Mouse (Mus musculus): ENCODE data around the gene Fgfr2. TPM values are rescaled to one million over a fixed set of nuclear protein-coding genes. Genes with fewer than 3 reads are reported as not detected.

Gene Fgfr2
- polyA plus RNA-seq, 1 experiment, result 114 TPM

- WGBS, result 86% methylated on average over 12 of the region's 12 CpGs
Measured at GRCm38 (mm10) chr7:133155621-133156020, 32.5 kb upstream of the Fgfr2 start.

GRCm38 (mm10) chr7:133154846-133155245 lies 31.7 kb upstream of the Fgfr2 start:
- TF ChIP-seq CTCF (IDR thresholded peaks at IDR 0.05; ENCODE audit: insufficient read depth, low read length) (no peak), POLR2A (IDR thresholded peaks at IDR 0.05; ENCODE audit: borderline replicate concordance, extremely low read depth, low read depth, low read length) (no peak)
- H3K4me1 ChIP-seq (ENCODE audit: control insufficient read depth, insufficient read depth, low read length), result no peaks in the 10 kb centered on the region
- DNase-seq, result no peak
- WGBS, result 82% methylated on average over 6 of the region's 6 CpGs
- no peak overlapping the region for H3K4me3 ChIP-seq (replicated peaks; ENCODE audit: extremely low read depth, low read depth, low read length)

More at GRCm38 (mm10) chr7:133155621-133156020, 32.5 kb upstream of the Fgfr2 start:
- no peak overlapping the region for H3K4me3 ChIP-seq (replicated peaks; ENCODE audit: extremely low read depth, low read depth, low read length)
- no peak for TF ChIP-seq CTCF (IDR thresholded peaks at IDR 0.05; ENCODE audit: insufficient read depth, low read length)
- no peak for TF ChIP-seq POLR2A (IDR thresholded peaks at IDR 0.05; ENCODE audit: borderline replicate concordance, extremely low read depth, low read depth, low read length)
- DNase-seq, result no peak
- no peaks in the 10 kb centered on the region for H3K4me1 ChIP-seq (ENCODE audit: control insufficient read depth, insufficient read depth, low read length)

GRCm38 (mm10) chr7:133139689-133140336 lies 16.7 kb upstream of the Fgfr2 start:
- TF ChIP-seq POLR2A (IDR thresholded peaks at IDR 0.05; ENCODE audit: borderline replicate concordance, extremely low read depth, low read depth, low read length) (no peak), CTCF (IDR thresholded peaks at IDR 0.05; ENCODE audit: insufficient read depth, low read length) (no peak)
- 73% methylated on average over 8 of the region's 8 CpGs for WGBS
- no peaks in the 10 kb centered on the region for H3K4me1 ChIP-seq (ENCODE audit: control insufficient read depth, insufficient read depth, low read length)
- H3K4me3 ChIP-seq (replicated peaks; ENCODE audit: extremely low read depth, low read depth, low read length), result no peak overlapping the region
- no peak for DNase-seq

- no peak overlapping the region for H3K4me3 ChIP-seq (replicated peaks; ENCODE audit: extremely low read depth, low read depth, low read length)
- DNase-seq, result no peak
- WGBS, result 82% methylated on average over 5 of the region's 5 CpGs
- H3K4me1 ChIP-seq (ENCODE audit: control insufficient read depth, insufficient read depth, low read length), result no peaks in the 10 kb centered on the region
- TF ChIP-seq POLR2A (IDR thresholded peaks at IDR 0.05; ENCODE audit: borderline replicate concordance, extremely low read depth, low read depth, low read length) (no peak), CTCF (IDR thresholded peaks at IDR 0.05; ENCODE audit: insufficient read depth, low read length) (peak; percentile 44)
Measured at GRCm38 (mm10) chr7:133133552-133133951, 10.4 kb upstream of the Fgfr2 start.

GRCm38 (mm10) chr7:133132702-133133101 lies 9.6 kb upstream of the Fgfr2 start:
- TF ChIP-seq CTCF (IDR thresholded peaks at IDR 0.05; ENCODE audit: insufficient read depth, low read length) (no peak), POLR2A (IDR thresholded peaks at IDR 0.05; ENCODE audit: borderline replicate concordance, extremely low read depth, low read depth, low read length) (no peak)
- no peaks in the 10 kb centered on the region for H3K4me1 ChIP-seq (ENCODE audit: control insufficient read depth, insufficient read depth, low read length)
- 95% methylated on average over 5 of the region's 5 CpGs for WGBS
- H3K4me3 ChIP-seq (replicated peaks; ENCODE audit: extremely low read depth, low read depth, low read length), result no peak overlapping the region
- DNase-seq, result no peak

GRCm38 (mm10) chr7:133124701-133125485 lies 1.7 kb upstream of the Fgfr2 start:
- WGBS, result 48% methylated on average over 34 of the region's 34 CpGs
- no peak for DNase-seq
- Histone ChIP-seq H3K4me1 (ENCODE audit: control insufficient read depth, insufficient read depth, low read length) (peaks cover 10% of the 10 kb centered on the region), H3K4me3 (replicated peaks; ENCODE audit: extremely low read depth, low read depth, low read length) (peak overlapping the region; percentile 48)
- TF ChIP-seq CTCF (IDR thresholded peaks at IDR 0.05; ENCODE audit: insufficient read depth, low read length) (no peak), POLR2A (IDR thresholded peaks at IDR 0.05; ENCODE audit: borderline replicate concordance, extremely low read depth, low read depth, low read length) (no peak)

- WGBS, result under 1% methylated on average over 59 of the region's 59 CpGs
- H3K4me1 ChIP-seq (ENCODE audit: control insufficient read depth, insufficient read depth, low read length), result peaks cover 10% of the 10 kb centered on the region
- peak; percentile 83 for DNase-seq
- H3K4me3 ChIP-seq (replicated peaks; ENCODE audit: extremely low read depth, low read depth, low read length), result peak within 1 kb of the TSS; percentile 93
- TF ChIP-seq POLR2A (IDR thresholded peaks at IDR 0.05; ENCODE audit: borderline replicate concordance, extremely low read depth, low read depth, low read length) (0 out of 2 replicates have a peak, but pooled peaks have one; percentile 5), CTCF (IDR thresholded peaks at IDR 0.05; ENCODE audit: insufficient read depth, low read length) (no peak)
Measured at GRCm38 (mm10) chr7:133123999-133124700, 1.0 kb upstream of the Fgfr2 start, which contains the start of gene Ctbp2. Gene Ctbp2, minus strand, starts transcription at chr7:133124354.

- Histone ChIP-seq H3K4me3 (replicated peaks; ENCODE audit: extremely low read depth, low read depth, low read length) (peak overlapping the region; percentile 93), H3K4me1 (ENCODE audit: control insufficient read depth, insufficient read depth, low read length) (peaks cover 13% of the 10 kb centered on the region)
- TF ChIP-seq POLR2A (IDR thresholded peaks at IDR 0.05; ENCODE audit: borderline replicate concordance, extremely low read depth, low read depth, low read length), result no peak
- no peak for TF ChIP-seq CTCF (IDR thresholded peaks at IDR 0.05; ENCODE audit: insufficient read depth, low read length)
- WGBS, result under 1% methylated on average over 83 of the region's 102 CpGs
- peak; percentile 74 for DNase-seq
Measured at GRCm38 (mm10) chr7:133122379-133123243, 539 bp downstream of the Fgfr2 start.
